Mouse (Mus musculus): ENCODE measurements at regions not wholly inside any gene's neighbourhood (a gene's known extent, or its start where the extent isn't known, plus 50 kb on each side); places are given as distances from the start of the nearest gene placed in this dataset.
A peak's percentile ranks its signal among the peaks of the same experiment; 100 is the strongest.

DNA sequence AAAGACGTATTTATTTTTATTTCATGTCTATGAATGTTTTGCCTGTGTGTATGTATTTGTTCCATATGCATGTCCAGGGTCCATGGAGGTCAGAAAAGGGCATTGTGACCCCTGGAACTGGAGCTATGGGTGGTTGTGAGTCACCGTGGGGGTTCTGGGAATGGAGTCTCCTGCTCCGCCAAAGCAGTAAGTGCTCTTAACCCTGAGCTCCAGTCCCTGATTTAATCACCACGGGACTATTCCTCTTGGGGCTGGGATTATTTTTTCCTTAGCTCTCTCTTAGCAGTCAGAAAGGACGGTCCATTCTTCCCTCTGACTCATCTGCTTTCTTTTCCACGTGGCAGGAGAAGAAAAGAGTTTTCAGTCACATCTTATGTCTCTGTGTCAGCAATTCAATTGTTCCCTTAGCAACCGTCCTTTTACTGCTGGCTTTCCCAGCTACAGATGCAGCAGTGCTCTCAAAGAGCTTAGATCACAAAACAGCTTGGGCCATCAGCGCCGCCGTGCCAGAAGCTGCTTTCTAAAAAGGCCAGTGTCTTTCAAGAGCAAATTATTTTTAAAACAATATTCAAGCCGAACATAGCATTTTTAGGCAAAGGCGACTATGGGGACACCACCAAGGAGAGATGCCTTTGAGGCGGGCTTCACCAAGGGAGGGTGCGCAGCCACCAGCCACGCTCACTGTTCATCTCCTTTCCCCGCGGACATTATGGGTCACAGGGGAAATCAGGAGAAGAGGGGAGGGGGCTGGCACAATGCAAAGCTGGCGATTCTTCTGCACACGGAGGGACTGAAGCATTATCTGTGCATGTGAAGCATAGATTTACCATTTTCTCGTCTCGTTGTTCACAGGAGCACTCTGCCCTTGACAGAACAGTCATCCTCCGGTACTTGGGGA lies 110.8 kb downstream of the Map3k7 start:
- DNase-seq (ENCODE audit: extremely low spot score in 1 of 2, low spot score in 1 of 2), result peak in 1 of 2 experiments; percentile 57

DNA sequence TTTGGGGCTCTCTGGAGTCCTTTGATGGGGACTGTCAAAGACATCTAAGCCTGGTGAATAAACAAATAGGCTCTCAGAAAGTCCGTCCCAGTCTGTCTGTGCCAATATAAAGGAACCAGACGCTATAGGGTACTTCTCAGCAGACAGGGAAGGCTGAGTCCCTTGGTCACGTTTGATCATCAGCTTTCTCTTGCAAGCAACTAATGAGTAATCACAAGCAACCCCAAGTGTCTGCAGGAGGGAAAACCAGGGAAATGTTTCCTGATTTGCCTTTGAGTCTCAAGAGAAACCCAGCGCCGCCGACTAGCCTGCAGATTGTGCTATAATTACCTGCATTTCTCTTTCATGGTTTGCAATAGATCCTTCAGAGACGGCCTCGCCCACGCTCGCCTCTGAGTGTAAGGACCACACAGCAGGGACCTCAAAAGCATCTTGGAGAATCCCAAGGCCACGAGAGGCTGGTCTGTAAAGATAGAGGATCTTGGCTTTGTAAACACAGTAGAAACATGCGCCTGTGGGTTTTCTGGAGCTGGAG lies 112.6 kb downstream of the Map3k7 start:
- peak in 1 of 2 experiments; percentile 21 for DNase-seq (ENCODE audit: extremely low spot score in 1 of 2, low spot score in 1 of 2)

DNA sequence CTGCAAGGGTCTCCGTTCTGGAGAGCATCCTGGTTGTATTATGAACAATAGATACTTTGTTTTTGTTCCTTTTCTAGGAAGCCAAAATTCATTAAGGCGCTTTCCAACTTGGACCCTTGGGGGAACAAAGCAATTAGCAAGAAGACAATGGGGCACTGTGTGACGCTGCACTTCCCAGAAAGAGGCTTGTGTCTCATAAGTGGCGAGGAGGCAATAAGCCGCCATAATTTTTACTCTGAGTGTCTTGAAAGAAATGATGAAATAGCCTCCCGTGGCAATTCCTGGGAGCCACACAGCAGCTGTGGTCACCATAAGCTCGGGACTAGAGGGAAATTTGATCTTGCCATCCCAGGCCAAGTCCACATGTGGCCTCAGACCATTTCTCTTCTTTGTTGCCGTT lies 119.6 kb downstream of the Map3k7 start:
- DNase-seq (ENCODE audit: extremely low spot score in 1 of 2, low spot score in 1 of 2), result no peak

DNA sequence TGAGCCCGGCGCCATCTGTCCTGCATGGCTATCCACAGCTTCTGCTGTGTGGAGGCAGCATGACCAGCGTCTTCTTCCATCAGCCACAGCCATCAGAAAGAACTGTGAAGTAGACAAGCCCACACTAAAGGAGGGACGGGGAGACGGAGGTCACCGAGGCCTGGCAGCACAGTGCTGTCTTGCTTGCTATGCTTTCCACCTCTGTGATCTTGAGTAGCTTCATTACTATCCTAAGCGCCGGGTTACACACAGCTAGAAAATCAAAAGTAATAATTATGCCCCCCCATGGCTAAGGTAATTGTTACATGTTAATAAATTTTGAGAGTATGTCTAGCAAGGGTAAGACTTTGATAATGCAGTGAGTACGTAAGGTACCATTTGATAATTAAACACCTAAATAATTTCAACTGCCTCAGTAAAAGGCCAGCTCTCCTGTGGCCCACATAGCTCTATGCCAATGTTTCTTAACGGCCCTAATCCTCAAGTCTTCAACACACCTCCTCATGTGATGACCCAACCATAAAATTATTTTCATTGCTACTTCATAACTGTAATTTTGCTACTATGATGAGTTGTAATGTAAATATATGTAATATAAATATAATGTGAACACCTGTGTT lies 120.5 kb downstream of the Map3k7 start:
- DNase-seq (ENCODE audit: extremely low spot score in 1 of 2, low spot score in 1 of 2), result no peak

DNA sequence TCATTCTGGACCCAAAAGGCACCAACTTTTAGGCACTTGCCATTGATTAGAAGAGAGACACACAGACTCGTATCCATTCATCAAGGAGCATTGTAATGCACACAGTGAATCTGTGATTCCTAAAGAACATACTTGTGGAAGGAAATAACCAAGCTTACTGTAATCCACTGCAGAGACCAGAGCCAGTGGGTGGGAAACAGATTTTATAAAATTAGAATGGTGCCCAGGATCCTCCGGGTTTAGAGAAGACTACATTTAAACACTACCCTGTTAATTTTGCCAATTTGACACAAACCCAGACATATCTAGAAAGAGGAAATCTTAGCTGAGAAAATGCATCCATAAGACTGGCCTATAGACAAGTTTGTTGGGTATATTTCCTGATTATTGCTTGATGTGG lies 121.1 kb downstream of the Map3k7 start:
- DNase-seq (ENCODE audit: extremely low spot score in 1 of 2, low spot score in 1 of 2), result peak in 1 of 2 experiments; percentile 50

DNA sequence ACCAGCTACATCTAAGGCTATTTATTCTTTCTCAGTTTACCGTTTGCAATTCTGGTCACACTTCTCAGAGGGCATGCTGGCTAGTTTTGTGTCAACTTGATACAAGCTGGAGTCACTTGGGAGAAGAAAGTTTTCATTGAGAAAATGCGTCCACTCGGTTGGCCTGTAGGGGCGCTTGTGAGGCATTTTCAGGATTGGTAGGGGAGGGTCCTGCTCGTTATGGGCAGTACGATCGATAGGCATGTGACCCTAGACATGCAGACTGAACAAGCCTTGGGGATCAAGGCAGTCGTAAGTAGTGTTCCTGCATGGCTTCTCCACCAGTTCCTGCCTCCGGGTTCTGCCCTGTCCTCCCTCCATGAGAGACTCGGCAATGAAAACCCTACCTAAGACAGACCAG lies 127.2 kb downstream of the Map3k7 start:
- no peak for DNase-seq (ENCODE audit: extremely low spot score in 1 of 2, low spot score in 1 of 2)

DNA sequence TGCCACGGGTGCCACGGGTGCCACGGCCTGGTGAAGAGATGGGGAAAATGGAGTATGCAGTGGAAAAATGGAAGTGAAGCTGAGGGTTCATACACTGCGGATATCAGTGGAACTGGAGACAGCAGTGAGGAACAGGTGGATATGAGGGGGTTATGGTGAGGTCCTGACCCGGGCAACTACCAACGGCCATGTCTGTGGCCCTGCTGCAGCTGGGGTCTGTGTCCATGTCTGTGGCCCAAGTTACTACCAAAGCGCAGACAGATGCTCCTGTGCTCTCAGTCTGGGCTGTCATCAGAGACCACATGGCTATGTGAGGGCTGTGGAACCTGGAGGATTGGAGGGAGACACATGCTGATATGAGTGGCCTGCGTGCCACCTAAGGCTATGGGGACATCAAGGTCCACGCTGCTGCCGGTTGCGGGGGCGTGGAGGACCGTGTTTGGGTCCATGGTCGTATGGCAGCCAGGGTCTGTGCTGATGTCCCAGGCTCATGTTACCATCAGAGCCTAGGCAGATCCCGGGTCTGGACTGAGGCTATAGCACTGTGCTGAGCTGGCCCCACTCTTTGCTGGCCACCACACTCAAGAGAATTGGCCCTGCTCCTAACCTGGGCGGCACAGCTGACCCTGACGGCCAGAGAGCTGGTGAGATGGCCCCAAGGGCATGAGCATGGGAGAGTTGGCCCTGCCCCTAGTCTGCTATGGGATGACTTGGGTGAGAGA lies 128.6 kb downstream of the Map3k7 start:
- DNase-seq (ENCODE audit: extremely low spot score in 1 of 2, low spot score in 1 of 2), result no peak

DNA sequence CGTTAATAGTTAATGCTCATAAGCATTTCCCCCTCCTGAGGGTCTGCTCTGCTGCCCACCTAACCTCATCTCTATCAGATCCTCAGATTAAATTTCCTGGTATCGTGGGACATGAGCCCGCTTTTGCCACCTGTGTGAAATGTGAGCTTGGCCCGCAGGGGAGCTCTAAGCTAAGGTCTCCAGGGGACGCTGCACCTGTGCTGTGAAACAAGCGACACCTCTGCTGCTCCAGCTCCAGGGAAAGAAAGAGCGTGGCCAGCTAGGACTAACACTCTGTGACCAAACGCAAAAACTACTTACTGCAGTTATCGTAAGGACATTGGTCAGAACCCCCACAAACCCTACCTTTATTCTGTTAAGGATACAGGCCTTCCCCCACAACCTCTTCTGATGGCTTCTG lies 134.3 kb downstream of the Map3k7 start:
- no peak for DNase-seq (ENCODE audit: extremely low spot score in 1 of 2, low spot score in 1 of 2)

DNA sequence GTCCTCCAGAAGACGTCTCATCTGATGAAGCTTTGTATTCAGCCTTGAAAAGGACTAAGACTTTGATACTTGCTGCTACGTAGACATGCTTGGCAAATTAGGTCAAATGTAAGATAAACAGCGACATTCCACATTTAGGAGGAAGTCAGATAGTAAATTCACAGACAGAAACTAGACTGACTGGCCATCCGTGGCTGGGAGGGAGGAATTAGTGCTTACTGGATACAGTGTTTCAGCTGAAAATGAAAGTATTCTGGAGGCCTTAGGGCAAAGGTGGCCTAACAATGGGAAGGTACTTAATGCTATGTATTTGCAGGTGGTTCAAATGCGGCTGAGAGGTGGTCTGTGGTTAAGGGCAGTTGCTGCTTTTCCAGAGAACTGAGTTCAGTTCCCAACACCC lies 137.1 kb downstream of the Map3k7 start:
- DNase-seq (ENCODE audit: extremely low spot score in 1 of 2, low spot score in 1 of 2), result no peak

DNA sequence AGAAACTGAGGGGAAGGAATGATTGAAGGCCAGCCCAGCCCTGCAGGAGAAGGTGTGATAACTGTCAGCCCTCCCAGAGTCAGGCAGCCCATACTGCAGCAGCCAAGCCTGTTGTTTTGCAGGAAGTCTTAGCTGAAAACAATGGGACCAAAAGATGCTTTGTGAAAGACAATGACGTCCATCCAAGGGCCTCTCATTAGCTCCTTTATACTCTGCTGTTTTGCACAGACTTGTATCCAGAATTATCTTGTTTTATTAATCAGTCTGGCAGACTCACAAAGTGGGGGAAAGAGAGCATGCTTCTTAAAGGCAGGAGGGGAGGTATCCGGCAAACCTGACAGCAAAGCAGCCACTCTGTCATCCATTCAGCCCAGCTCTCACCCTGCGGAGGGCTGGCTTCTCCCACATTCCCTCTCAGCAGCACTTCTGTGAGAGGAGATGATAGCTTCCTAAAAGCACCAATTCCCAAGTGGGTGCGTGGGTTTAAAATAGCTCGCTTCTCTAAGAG lies 131.9 kb upstream of the Bach2 start:
- peak in 1 of 2 experiments; percentile 65 for DNase-seq (ENCODE audit: extremely low spot score in 1 of 2, low spot score in 1 of 2)

DNA sequence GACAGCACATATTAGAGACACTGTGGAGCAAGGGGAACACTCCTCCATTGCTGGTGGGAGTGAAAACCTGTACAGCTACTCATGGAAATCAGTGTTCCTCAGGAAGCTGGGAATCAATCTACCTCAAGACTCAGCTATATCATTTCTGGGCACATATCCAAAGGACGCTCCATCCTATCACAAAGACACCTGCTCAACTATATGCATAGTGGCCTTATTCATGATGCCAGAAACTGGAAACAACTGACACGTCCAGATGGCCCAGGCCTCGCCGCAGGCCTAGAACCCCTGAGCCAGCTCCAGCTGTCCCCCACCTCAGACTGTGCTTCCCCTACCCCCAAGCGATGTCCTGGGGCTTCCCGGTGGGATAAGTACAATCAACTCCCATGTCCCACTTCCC lies 116.3 kb upstream of the Bach2 start:
- DNase-seq (ENCODE audit: extremely low spot score in 1 of 2, low spot score in 1 of 2), result no peak

DNA sequence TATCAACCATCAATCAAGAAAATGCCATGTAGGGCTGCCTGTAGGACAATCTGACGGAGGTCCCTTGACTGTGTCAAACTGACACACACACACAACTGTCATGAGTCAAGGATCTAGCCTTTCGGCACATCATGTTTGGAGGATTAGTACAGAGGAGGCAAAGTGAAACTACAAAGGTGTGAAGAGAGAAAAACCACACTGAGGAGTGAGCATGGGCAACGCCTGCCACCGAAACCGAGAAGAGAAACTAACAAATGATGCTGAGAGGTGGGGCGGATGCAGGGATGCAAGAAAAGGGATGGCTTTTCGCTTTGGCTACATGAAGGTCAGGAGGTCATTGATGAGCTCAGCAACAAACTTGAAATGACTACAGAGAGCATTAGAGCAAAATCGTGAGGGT lies 111.8 kb upstream of the Bach2 start:
- no peak for DNase-seq (ENCODE audit: extremely low spot score in 1 of 2, low spot score in 1 of 2)

DNA sequence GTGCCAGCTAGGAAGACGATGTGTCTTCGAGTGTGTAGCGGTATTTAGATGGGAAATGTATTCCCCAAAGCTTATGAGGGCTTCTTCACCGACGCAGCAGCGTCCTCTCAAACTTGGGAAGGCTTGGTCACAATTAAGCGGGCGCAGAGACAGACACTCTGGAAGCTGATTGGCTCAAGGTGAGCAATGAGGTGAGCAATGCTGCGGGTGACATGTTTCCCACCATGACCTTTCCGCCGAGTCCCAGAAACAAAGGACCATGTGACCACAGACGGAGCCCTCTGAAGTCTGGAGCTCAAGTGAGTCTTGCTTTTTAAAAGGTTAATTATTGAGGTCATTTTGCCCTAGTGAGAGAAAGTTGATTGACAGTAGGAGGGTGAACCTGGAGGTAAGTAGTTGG lies 108.0 kb upstream of the Bach2 start:
- no peak for DNase-seq (ENCODE audit: extremely low spot score in 1 of 2, low spot score in 1 of 2)

DNA sequence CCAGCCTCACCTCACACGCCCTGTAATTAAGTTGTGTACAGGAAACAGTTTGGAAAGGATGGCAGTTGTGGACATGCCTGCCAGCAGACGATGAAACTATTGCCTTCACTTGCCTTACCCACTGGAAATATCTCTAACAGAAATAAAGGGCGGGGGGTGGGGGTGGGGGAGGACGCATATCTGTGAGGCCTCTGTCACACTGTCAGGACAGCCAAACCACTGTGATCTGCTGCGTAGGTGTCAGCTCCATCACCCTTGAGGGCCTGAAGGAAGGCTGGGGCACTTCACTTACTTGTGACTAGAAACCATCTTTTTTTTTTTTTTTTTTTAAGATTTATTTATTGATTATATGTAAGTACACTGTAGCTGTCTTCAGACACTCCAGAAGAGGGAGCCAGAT lies 106.8 kb upstream of the Bach2 start:
- no peak for DNase-seq (ENCODE audit: extremely low spot score in 1 of 2, low spot score in 1 of 2)

DNA sequence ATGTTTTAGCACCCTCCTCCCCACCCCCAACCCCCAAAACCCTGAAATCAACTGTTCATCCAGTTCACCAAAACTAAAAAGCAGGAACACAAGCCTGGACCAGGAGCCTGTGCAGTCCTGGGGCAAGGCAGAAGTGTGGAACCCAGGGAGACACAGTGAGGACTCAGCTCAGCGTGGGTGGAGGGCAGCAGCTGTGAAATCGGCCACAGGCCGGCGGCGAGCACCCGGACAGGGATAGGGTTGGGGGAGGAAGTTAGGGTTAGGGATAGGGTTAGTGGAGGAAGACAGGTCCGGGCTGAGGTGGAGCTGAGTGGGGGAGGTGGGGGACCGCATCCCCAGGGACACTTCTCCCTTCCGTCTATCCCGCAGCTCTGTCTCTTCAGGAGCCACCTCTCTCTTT lies 102.5 kb upstream of the Bach2 start:
- no peak for DNase-seq (ENCODE audit: extremely low spot score in 1 of 2, low spot score in 1 of 2)

DNA sequence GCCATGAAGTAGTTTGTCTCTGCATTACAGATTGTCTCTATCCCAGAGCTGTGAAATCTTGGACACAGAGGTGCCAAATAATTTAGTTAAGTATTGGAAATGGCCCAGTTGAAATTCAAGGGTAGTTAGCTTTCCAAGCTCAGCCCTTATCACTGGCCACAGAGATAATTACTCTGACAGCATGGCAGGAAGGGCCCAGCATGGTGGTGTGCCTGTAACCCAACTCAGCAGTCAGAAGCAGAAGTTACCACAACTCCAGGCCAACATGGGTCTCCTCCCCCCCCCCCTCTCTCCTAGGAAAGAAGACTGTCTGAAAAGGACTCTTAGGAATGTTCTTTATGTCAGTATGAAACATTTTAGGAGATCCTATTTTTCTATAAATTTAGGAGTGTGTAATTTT lies 101.4 kb upstream of the Bach2 start:
- DNase-seq (ENCODE audit: extremely low spot score in 1 of 2, low spot score in 1 of 2), result no peak

DNA sequence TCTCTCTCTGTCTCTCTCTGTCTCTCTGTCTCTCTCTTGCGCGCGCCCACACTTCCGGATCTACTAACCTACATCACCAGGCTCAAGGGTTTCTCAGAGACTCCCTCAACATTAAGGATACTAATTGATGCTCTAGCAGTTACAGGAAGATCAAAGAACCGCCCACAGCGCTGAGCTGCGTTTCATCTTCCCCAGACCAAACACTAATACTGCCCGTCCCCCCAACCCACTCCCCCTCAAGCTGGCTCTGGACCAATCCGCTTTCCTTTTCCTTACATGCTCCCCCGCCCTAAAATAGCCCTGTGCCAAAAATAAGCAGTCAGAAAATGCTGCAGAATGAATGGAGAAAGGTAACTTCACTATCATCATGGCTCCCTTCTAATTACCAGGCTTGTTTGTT lies 100.6 kb upstream of the Bach2 start:
- peak in 1 of 2 experiments; percentile 20 for DNase-seq (ENCODE audit: extremely low spot score in 1 of 2, low spot score in 1 of 2)

DNA sequence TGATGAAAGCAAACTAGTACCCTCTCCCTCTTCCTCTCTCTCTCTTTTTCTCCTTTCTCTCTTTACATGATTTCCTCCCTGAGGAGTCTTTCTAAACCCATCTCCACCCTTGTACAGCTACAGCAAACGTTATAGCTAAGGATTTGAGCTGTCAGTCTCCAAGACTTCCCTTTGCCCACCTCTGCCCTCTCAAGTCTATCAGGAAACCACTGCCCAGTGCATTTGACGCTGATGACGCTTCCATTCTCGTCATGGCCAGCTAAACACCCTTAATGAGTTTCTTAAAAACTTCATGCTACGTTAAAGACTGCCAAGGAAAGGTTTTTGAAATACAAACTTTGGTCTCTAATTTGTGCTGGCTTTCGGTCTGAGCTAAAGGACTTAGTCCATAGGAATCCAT lies 99.0 kb upstream of the Bach2 start:
- DNase-seq (ENCODE audit: extremely low spot score in 1 of 2, low spot score in 1 of 2), result no peak

DNA sequence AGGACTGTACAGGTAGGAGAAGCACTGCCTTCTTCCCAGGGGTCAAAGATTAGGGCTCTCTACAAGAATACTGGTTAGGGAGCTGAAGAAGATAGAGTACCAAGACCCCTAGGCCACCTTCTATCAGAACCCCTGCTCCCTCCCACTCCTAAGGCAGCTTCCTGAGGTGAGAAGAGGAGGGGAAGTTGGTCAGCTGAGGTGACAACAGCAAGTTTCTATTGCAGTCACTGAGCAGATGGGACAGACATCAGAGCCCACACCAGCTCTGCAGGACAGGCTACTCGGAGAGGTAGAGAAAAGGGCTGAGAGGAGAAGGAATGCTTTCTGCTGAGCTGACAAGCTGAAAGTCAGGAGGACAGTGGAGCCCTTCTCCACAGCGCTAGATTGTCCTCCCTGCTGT lies 98.5 kb upstream of the Bach2 start:
- no peak for DNase-seq (ENCODE audit: extremely low spot score in 1 of 2, low spot score in 1 of 2)

DNA sequence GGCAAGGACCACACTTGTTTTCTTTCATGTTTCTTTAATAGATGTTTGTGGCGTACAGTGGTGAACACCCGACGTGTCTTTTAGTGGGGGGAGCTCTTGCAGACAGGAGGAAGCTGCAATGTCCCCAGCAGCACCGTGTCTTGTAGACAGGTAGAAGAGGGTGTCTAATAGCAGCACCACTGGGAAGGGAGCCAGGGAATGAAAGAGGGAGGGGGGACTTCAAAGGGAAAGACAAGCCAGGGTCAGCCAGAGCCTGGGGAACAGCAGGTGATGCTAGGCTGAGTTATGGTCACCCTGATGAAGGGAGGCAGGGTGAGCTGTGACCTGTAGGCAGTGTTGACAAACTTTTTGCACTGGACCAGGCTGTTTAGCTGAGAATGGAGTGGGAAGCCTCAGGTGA lies 96.4 kb upstream of the Bach2 start:
- no peak for DNase-seq (ENCODE audit: extremely low spot score in 1 of 2, low spot score in 1 of 2)

DNA sequence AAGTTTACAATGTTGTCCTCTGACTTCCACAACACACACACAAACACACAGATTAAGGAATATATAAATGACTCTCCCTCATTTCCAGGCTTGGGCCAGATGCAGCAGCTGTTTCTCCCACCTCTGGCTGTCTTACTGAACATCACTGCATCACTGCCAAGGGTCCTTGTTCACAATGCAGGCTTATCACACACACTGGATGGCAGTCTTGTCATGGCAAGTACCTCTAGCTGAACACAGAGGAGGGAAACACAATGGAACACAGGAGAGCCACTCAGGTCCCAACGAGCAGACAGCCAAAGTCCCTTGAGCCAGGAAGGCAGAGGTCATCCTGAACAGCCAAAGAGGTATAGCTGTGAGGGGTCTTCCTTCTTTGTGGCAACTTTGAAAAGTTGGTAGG lies 91.5 kb upstream of the Bach2 start:
- no peak for DNase-seq (ENCODE audit: extremely low spot score in 1 of 2, low spot score in 1 of 2)
